Mouse (Mus musculus): Measurements from ENCODE around the gene Ptprj. TPM values are rescaled to one million over a fixed set of nuclear protein-coding genes. Genes with fewer than 3 reads are reported as not detected.

Gene Ptprj
- polyA plus RNA-seq, 1 experiment, result 241 TPM

- Histone ChIP-seq H3K27ac (ENCODE audit: insufficient read depth, low read depth, low read length) (no peak overlapping the region), H3K4me1 (ENCODE audit: control insufficient read depth, insufficient read depth, low read length) (peaks cover 73% of the 10 kb centered on the region), H3K4me3 (ENCODE audit: insufficient read depth, low read length) (no peak overlapping the region)
- TF ChIP-seq POLR2A (IDR thresholded peaks at IDR 0.05; ENCODE audit: borderline replicate concordance, low read depth, low read length) (no peak), CTCF (IDR thresholded peaks at IDR 0.05; ENCODE audit: low read depth, low read length) (no peak)
Measured at GRCm38 (mm10) chr2:90548541-90548940, 31.9 kb downstream of the Ptprj start.

- TF ChIP-seq CTCF (IDR thresholded peaks at IDR 0.05; ENCODE audit: low read depth, low read length) (no peak), POLR2A (IDR thresholded peaks at IDR 0.05; ENCODE audit: borderline replicate concordance, low read depth, low read length) (no peak)
- no peak overlapping the region for H3K27ac ChIP-seq (ENCODE audit: insufficient read depth, low read depth, low read length)
- peaks cover 75% of the 10 kb centered on the region for H3K4me1 ChIP-seq (ENCODE audit: control insufficient read depth, insufficient read depth, low read length)
- no peak overlapping the region for H3K4me3 ChIP-seq (ENCODE audit: insufficient read depth, low read length)
Measured at GRCm38 (mm10) chr2:90547144-90547609, 33.3 kb downstream of the Ptprj start.

- TF ChIP-seq POLR2A (IDR thresholded peaks at IDR 0.05; ENCODE audit: borderline replicate concordance, low read depth, low read length) (no peak), CTCF (IDR thresholded peaks at IDR 0.05; ENCODE audit: low read depth, low read length) (no peak)
- Histone ChIP-seq H3K4me1 (ENCODE audit: control insufficient read depth, insufficient read depth, low read length) (peaks cover 75% of the 10 kb centered on the region), H3K4me3 (ENCODE audit: insufficient read depth, low read length) (no peak overlapping the region), H3K27ac (ENCODE audit: insufficient read depth, low read depth, low read length) (peak overlapping the region; percentile 20; the same call in 1 of the 2 replicates)
Measured at GRCm38 (mm10) chr2:90545261-90545660, 35.2 kb downstream of the Ptprj start.

GRCm38 (mm10) chr2:90543989-90544388, 36.5 kb downstream of the Ptprj start:
- TF ChIP-seq POLR2A (IDR thresholded peaks at IDR 0.05; ENCODE audit: borderline replicate concordance, low read depth, low read length) (no peak), CTCF (IDR thresholded peaks at IDR 0.05; ENCODE audit: low read depth, low read length) (no peak)
- H3K4me1 ChIP-seq (ENCODE audit: control insufficient read depth, insufficient read depth, low read length), result peaks cover 73% of the 10 kb centered on the region
- H3K4me3 ChIP-seq (ENCODE audit: insufficient read depth, low read length), result no peak overlapping the region
- H3K27ac ChIP-seq (ENCODE audit: insufficient read depth, low read depth, low read length), result no peak overlapping the region

- Histone ChIP-seq H3K27ac (ENCODE audit: insufficient read depth, low read depth, low read length) (no peak overlapping the region), H3K4me3 (ENCODE audit: insufficient read depth, low read length) (no peak overlapping the region), H3K4me1 (ENCODE audit: control insufficient read depth, insufficient read depth, low read length) (peaks cover 73% of the 10 kb centered on the region)
- no peak for TF ChIP-seq CTCF (IDR thresholded peaks at IDR 0.05; ENCODE audit: low read depth, low read length)
- TF ChIP-seq POLR2A (IDR thresholded peaks at IDR 0.05; ENCODE audit: borderline replicate concordance, low read depth, low read length), result no peak
Measured at GRCm38 (mm10) chr2:90543106-90543702, 37.2 kb downstream of the Ptprj start.

- Histone ChIP-seq H3K4me1 (ENCODE audit: control insufficient read depth, insufficient read depth, low read length) (peaks cover 75% of the 10 kb centered on the region), H3K4me3 (ENCODE audit: insufficient read depth, low read length) (no peak overlapping the region), H3K27ac (ENCODE audit: insufficient read depth, low read depth, low read length) (no peak overlapping the region)
- TF ChIP-seq CTCF (IDR thresholded peaks at IDR 0.05; ENCODE audit: low read depth, low read length) (no peak), POLR2A (IDR thresholded peaks at IDR 0.05; ENCODE audit: borderline replicate concordance, low read depth, low read length) (no peak)
Measured at GRCm38 (mm10) chr2:90542656-90543055, 37.8 kb downstream of the Ptprj start.

- Histone ChIP-seq H3K27ac (ENCODE audit: insufficient read depth, low read depth, low read length) (no peak overlapping the region), H3K4me3 (ENCODE audit: insufficient read depth, low read length) (no peak overlapping the region), H3K4me1 (ENCODE audit: control insufficient read depth, insufficient read depth, low read length) (peaks cover 63% of the 10 kb centered on the region)
- TF ChIP-seq CTCF (IDR thresholded peaks at IDR 0.05; ENCODE audit: low read depth, low read length), result no peak
- no peak for TF ChIP-seq POLR2A (IDR thresholded peaks at IDR 0.05; ENCODE audit: borderline replicate concordance, low read depth, low read length)
Measured at GRCm38 (mm10) chr2:90539206-90539605, 41.2 kb downstream of the Ptprj start.

- no peak for TF ChIP-seq CTCF (IDR thresholded peaks at IDR 0.05; ENCODE audit: low read depth, low read length)
- no peak for TF ChIP-seq POLR2A (IDR thresholded peaks at IDR 0.05; ENCODE audit: borderline replicate concordance, low read depth, low read length)
- Histone ChIP-seq H3K4me1 (ENCODE audit: control insufficient read depth, insufficient read depth, low read length) (peaks cover 55% of the 10 kb centered on the region), H3K27ac (ENCODE audit: insufficient read depth, low read depth, low read length) (no peak overlapping the region), H3K4me3 (ENCODE audit: insufficient read depth, low read length) (no peak overlapping the region)
Measured at GRCm38 (mm10) chr2:90537244-90537643, 43.2 kb downstream of the Ptprj start.

GRCm38 (mm10) chr2:90536555-90536954, 43.9 kb downstream of the Ptprj start:
- Histone ChIP-seq H3K27ac (ENCODE audit: insufficient read depth, low read depth, low read length) (no peak overlapping the region), H3K4me3 (ENCODE audit: insufficient read depth, low read length) (no peak overlapping the region), H3K4me1 (ENCODE audit: control insufficient read depth, insufficient read depth, low read length) (peaks cover 51% of the 10 kb centered on the region)
- TF ChIP-seq CTCF (IDR thresholded peaks at IDR 0.05; ENCODE audit: low read depth, low read length) (no peak), POLR2A (IDR thresholded peaks at IDR 0.05; ENCODE audit: borderline replicate concordance, low read depth, low read length) (no peak)

- Histone ChIP-seq H3K4me3 (ENCODE audit: insufficient read depth, low read length) (no peak overlapping the region), H3K27ac (ENCODE audit: insufficient read depth, low read depth, low read length) (no peak overlapping the region), H3K4me1 (ENCODE audit: control insufficient read depth, insufficient read depth, low read length) (peaks cover 52% of the 10 kb centered on the region)
- TF ChIP-seq POLR2A (IDR thresholded peaks at IDR 0.05; ENCODE audit: borderline replicate concordance, low read depth, low read length), result no peak
Measured at GRCm38 (mm10) chr2:90534751-90535150, 45.7 kb downstream of the Ptprj start.
